Mouse (Mus musculus): ENCODE measurements around the gene Lacc1. TPM values are rescaled to one million over a fixed set of nuclear protein-coding genes. Genes with fewer than 3 reads are reported as not detected.

Gene Lacc1
- polyA plus RNA-seq, 1 experiment from 2014 or later, result 10.2 TPM

Other genes with a start within 250 kb of the Lacc1 start
- gene Ccdc122, start 132 bp downstream of the Lacc1 start, polyA plus RNA-seq (2016; fragmentation: Nextera tagmentation; extraction: Ambion mirVana), result 2.0 and 2.4 TPM in 2 replicates
- gene Enox1, start 119.9 kb upstream of the Lacc1 start, polyA plus RNA-seq (2016; fragmentation: Nextera tagmentation; extraction: Ambion mirVana), result 3.2 and 4.5 TPM in 2 replicates

Data from heart, embryonic 12.5 days (tissue).